Mouse (Mus musculus) embryonic facial prominence, embryonic 11.5 days (tissue): Measurements from ENCODE around the gene Mthfs. TPM values are rescaled to one million over a fixed set of nuclear protein-coding genes. Genes with fewer than 3 reads are reported as not detected.
"Not testable (repeated sequence)": the region's sequence is repeated elsewhere in the genome, so short reads cannot be mapped to it uniquely, and the experiment has no call there.

Experiments
- ATAC-seq: fragments of 200-750 bp; cut with Nextera tagmentation; replicated peaks from 2 replicates; pipeline ENCODE4 v1.8.0; 2017; ENCODE audit warnings: low read depth; ENCODE audit not compliant: insufficient number of reproducible peaks, low FRiP score, low TSS enrichment
- DNase-seq: peaks from one replicate; pipeline ENCODE4 v3.0.0-alpha.2; 2015; ENCODE audit warnings: low spot score
- H3K27ac ChIP-seq: fragments of 300-500 bp; sonication (generic); replicated peaks from 2 replicates; pipeline ENCODE4 v1.5.1; 2014; ENCODE audit warnings: mild to moderate bottlenecking, low read depth, low read length, control low read depth
- H3K27me3 ChIP-seq: fragments of 300-500 bp; sonication (generic); 2 replicates; pipeline ENCODE4 v1.6.1; 2014; ENCODE audit warnings: mild to moderate bottlenecking, low read length, moderate library complexity, mixed read lengths; ENCODE audit not compliant: control insufficient read depth, insufficient read depth
- H3K36me3 ChIP-seq: fragments of 300-500 bp; sonication (generic); replicated peaks from 2 replicates; pipeline ENCODE4 v1.6.1; 2014; ENCODE audit warnings: low read depth, mild to moderate bottlenecking, low read length, moderate library complexity, mixed read lengths; ENCODE audit not compliant: control insufficient read depth, insufficient read depth
- H3K4me1 ChIP-seq: fragments of 300-500 bp; sonication (generic); 2 replicates; pipeline ENCODE4 v1.6.1; 2014; ENCODE audit warnings: low read length, mixed read lengths; ENCODE audit not compliant: control insufficient read depth, insufficient read depth
- H3K4me2 ChIP-seq: fragments of 300-500 bp; sonication (generic); 2 replicates; pipeline ENCODE4 v1.6.1; 2014; ENCODE audit warnings: low read depth, mild to moderate bottlenecking, control low read depth, low read length, moderate library complexity
- H3K4me3 ChIP-seq: fragments of 300-500 bp; sonication (generic); 2 replicates; pipeline ENCODE4 v1.5.1; 2014; ENCODE audit warnings: low read depth, low read length, control low read depth
- H3K9ac ChIP-seq: fragments of 300-500 bp; sonication (generic); replicated peaks from 2 replicates; pipeline ENCODE4 v1.6.1; 2014; ENCODE audit warnings: mild to moderate bottlenecking, control low read depth, low read length
- H3K9me3 ChIP-seq: fragments of 300-500 bp; sonication (generic); replicated peaks from 2 replicates; pipeline ENCODE4 v1.6.1; 2016; ENCODE audit warnings: mild to moderate bottlenecking, low read length, inconsistent platforms, mixed read lengths; ENCODE audit not compliant: control insufficient read depth
- WGBS: fragments of 180-500 bp; shearing (Covaris S2); extraction: QIAGEN DNeasy Blood & Tissue Kit; methylation state at CpG from one replicate; pipeline ENCODE4 v1.1.7; 2014; 5-methylcytosine and 5-hydroxymethylcytosine counted together
- polyA plus RNA-seq: library from polyadenylated mRNA; unstranded; fragments of >200 nt; fragmentation: Nextera tagmentation; extraction: Ambion mirVana; gene quantifications from 2 replicates; pipeline ENCODE4 v1.2.1, GENCODE M21; 2014

Mthfs gene
- polyA plus RNA-seq = 17.3 and 22.2 TPM in 2 replicates

GRCm38 (mm10) chr9:89210353-89211064, at the start of gene Mthfs:
Gene Mthfs, plus strand, starts transcription at chr9:89210676.
- not testable (repeated sequence) for H3K27me3 ChIP-seq, H3K27ac ChIP-seq, DNase-seq, H3K4me1 ChIP-seq, H3K9me3 ChIP-seq, H3K9ac ChIP-seq, H3K36me3 ChIP-seq
- ATAC-seq = peak; percentile 47
- WGBS = 31% methylated on average over 9 of the region's 12 CpGs
- Histone ChIP-seq H3K4me3 (peak within 1 kb of the TSS; percentile 14; the same call in 1 of the 2 replicates), H3K4me2 (peak within 1 kb of the TSS; percentile 21; the same call in 1 of the 2 replicates)

- not testable (repeated sequence) for H3K27ac ChIP-seq, H3K9ac ChIP-seq, H3K4me3 ChIP-seq, H3K36me3 ChIP-seq, H3K4me2 ChIP-seq, H3K27me3 ChIP-seq, ATAC-seq, H3K4me1 ChIP-seq, DNase-seq, H3K9me3 ChIP-seq
These were observed 37.9 kb upstream of the Mthfs start for GRCm38 (mm10) chr9:89172539-89172938.

- not testable (repeated sequence) for H3K27me3 ChIP-seq, ATAC-seq, H3K9ac ChIP-seq, H3K27ac ChIP-seq, H3K9me3 ChIP-seq, H3K4me3 ChIP-seq, H3K4me2 ChIP-seq, H3K36me3 ChIP-seq, H3K4me1 ChIP-seq
- peak; percentile 2 for DNase-seq
- WGBS = 34% methylated on average over 2 of the region's 3 CpGs
These were observed 31.6 kb upstream of the Mthfs start for GRCm38 (mm10) chr9:89178833-89179232.

GRCm38 (mm10) chr9:89179469-89179868, 31.0 kb upstream of the Mthfs start:
- not testable (repeated sequence) for H3K36me3 ChIP-seq, H3K4me1 ChIP-seq, H3K9ac ChIP-seq, ATAC-seq, H3K27ac ChIP-seq, H3K4me3 ChIP-seq, H3K9me3 ChIP-seq, H3K27me3 ChIP-seq, DNase-seq, H3K4me2 ChIP-seq
- WGBS = 84% methylated on average over 2 of the region's 4 CpGs

- H3K4me1 ChIP-seq, H3K9me3 ChIP-seq, H3K4me3 ChIP-seq, H3K27me3 ChIP-seq, ATAC-seq, H3K36me3 ChIP-seq, H3K27ac ChIP-seq, DNase-seq, H3K4me2 ChIP-seq, H3K9ac ChIP-seq: not testable (repeated sequence)
- WGBS = 75% methylated on average over 15 of the region's 15 CpGs
These were observed 23.5 kb upstream of the Mthfs start for GRCm38 (mm10) chr9:89187006-89187405.

DNA sequence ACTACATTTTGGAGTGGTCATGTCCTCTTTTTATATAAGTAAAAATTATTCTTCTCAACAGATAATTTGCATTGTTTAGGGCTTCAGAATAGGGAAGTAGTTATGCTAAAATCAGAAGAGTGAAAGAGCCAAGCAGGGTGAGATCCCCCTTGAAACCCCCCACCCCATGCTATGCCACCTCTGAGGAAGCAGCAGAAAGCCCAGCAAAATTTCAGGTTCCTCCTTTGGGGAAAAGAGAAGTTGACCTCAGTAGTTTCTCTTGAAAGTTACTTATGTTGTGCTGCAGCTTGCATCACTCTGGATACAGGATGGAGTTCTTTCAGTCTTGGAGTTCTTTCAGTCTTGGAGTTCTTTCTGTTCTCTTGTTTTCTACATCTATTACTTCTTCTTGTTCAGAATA, 15.0 kb upstream of the Mthfs start:
- H3K9ac ChIP-seq, H3K36me3 ChIP-seq, ATAC-seq, H3K27ac ChIP-seq, H3K4me3 ChIP-seq, H3K4me2 ChIP-seq, H3K27me3 ChIP-seq, DNase-seq, H3K9me3 ChIP-seq, H3K4me1 ChIP-seq: not testable (repeated sequence)

GRCm38 (mm10) chr9:89197509-89197908, 13.0 kb upstream of the Mthfs start:
- H3K9me3 ChIP-seq, DNase-seq, H3K27me3 ChIP-seq, H3K4me1 ChIP-seq, H3K36me3 ChIP-seq, H3K27ac ChIP-seq, H3K9ac ChIP-seq, H3K4me3 ChIP-seq, H3K4me2 ChIP-seq, ATAC-seq: not testable (repeated sequence)
- WGBS = no CpG with 5 or more reads among the region's 1 CpGs

DNA sequence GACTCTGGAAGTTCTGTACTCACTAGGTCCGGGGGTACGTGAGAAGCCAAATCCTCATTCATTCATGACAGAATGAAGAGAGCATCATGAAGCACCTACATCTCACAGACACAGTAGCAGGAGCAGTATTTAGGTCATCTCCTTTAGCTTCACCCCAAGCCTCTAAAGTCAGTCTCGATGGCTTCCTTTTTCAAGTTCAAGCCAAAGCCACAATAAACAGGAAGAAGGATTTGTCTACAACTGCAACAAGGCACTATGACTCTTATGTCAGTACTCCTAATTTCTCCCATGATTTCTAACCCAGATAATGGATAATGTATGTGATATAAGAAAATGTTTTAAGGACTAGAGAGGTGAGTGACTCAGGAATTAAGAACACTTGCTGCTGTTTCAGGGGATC, 12.1 kb upstream of the Mthfs start:
- not testable (repeated sequence) for H3K9me3 ChIP-seq, H3K27me3 ChIP-seq, H3K27ac ChIP-seq, H3K4me3 ChIP-seq, DNase-seq, ATAC-seq, H3K9ac ChIP-seq, H3K4me1 ChIP-seq, H3K36me3 ChIP-seq, H3K4me2 ChIP-seq
- WGBS = 88% methylated on average over 3 of the region's 3 CpGs
